Mouse (Mus musculus) thymus, adult 2 months (tissue): Measurements from ENCODE around the gene Ffar2. TPM values are rescaled to one million over a fixed set of nuclear protein-coding genes. Genes with fewer than 3 reads are reported as not detected.

ENCODE experiments used
- DNase-seq: peaks from one replicate; pipeline ENCODE4 v3.0.0; 2021
- H3K27ac ChIP-seq: fragments of 200-500 bp; 2 replicates; pipeline ENCODE4 v1.5.1; 2012; ENCODE audit warnings: low read length, control low read depth; ENCODE audit not compliant: control insufficient read depth, insufficient read depth
- H3K27me3 ChIP-seq: fragments of 200-500 bp; 2 replicates; pipeline ENCODE4 v1.6.1; 2012; ENCODE audit warnings: mild to moderate bottlenecking, low read length, moderate library complexity, mixed read lengths; ENCODE audit not compliant: control insufficient read depth, insufficient read depth
- H3K36me3 ChIP-seq: fragments of 200-500 bp; 2 replicates; pipeline ENCODE4 v1.6.1; 2012; ENCODE audit warnings: mild to moderate bottlenecking, low read length, moderate library complexity; ENCODE audit not compliant: control insufficient read depth, insufficient read depth
- H3K4me1 ChIP-seq: fragments of 200-500 bp; replicated peaks from 2 replicates; pipeline ENCODE4 v1.6.1; 2012; ENCODE audit warnings: low read length; ENCODE audit not compliant: control insufficient read depth, insufficient read depth
- H3K4me3 ChIP-seq: fragments of 200-500 bp; 2 replicates; pipeline ENCODE4 v1.5.1; 2012; ENCODE audit warnings: mild to moderate bottlenecking, low read length, control low read depth, moderate library complexity; ENCODE audit not compliant: control insufficient read depth, insufficient read depth
- CTCF ChIP-seq: fragments of 200-500 bp; IDR thresholded peaks from 2 replicates; pipeline ENCODE4 v1.5.1; 2012; ENCODE audit warnings: mild to moderate bottlenecking, control low read depth, low read length, moderate library complexity, borderline replicate concordance; ENCODE audit not compliant: control insufficient read depth, poor library complexity, insufficient read depth; ENCODE audit errors: extremely low read depth
- POLR2A ChIP-seq: fragments of 200-500 bp; IDR thresholded peaks from 2 replicates; pipeline ENCODE4 v1.6.1; 2012; ENCODE audit warnings: mild to moderate bottlenecking, low read length, control low read depth, moderate library complexity; ENCODE audit not compliant: control insufficient read depth, poor library complexity, insufficient read depth; ENCODE audit errors: extremely low read depth
- WGBS: fragments of 180-500 bp; shearing (Covaris S2); methylation state at CpG from one replicate; pipeline ENCODE4 v1.1.7; 2018; 5-methylcytosine and 5-hydroxymethylcytosine counted together
- polyA plus RNA-seq: library from polyadenylated mRNA; depleted of rRNA; stranded (reverse); fragments of >200 nt; gene quantifications from 2 replicates; pipeline ENCODE4 v1.2.3, GENCODE M21; 2012; rRNA removed

Gene Ffar2
- polyA plus RNA-seq = 3.2 and 3.5 TPM in 2 replicates

DNA sequence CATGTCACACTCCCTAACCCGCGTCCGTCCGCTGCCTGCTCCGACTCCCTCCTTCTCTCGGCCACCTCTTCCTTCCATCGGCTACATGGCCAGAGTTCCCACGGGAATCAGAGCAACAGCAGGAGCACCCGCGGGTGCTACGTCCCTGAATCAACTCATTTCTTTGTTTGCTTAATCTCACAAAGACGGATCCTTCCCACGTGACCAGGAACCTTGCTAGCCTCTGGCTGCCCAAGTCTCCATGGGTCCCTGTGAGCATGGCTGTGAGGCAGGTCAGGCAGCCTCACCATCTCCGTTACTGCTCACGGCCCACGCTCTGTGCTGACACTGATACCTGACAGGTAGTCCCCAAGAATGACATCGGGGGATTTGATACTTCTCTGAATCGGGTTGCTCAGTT lies at the start of gene Ffar2:
TSS of gene Ffar2 (minus strand) at position 101 of the 400 bp plus-strand sequence.
- 98% methylated on average over 18 of the region's 18 CpGs for WGBS
- TF ChIP-seq CTCF (no peak), POLR2A (no peak)
- H3K27me3 ChIP-seq = no peaks in the 10 kb centered on the region

DNA sequence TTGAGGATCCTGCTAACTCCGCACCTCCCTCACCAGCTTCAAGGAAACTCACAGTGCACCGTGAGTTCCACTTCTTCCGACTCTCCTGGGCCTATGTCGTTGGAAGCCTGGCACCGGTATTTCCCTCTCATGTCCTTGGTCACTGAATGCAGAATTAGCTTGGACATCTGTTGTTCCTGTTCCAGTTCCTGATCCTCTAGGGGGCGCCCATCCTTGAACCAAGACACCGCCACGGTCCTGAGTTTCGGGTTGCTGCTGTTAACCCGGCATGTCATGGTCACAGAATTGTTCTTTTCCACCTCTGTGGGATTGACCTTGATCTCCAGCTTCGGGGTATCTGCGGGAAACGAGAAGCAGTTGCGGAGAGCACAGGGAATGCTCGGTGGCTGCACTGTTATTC lies 49.5 kb upstream of the Ffar2 start:
- no peaks in the 10 kb centered on the region for H3K36me3 ChIP-seq
- H3K27ac ChIP-seq = no peak overlapping the region
- DNase-seq = peak; percentile 58
- H3K4me1 ChIP-seq = peaks cover 3% of the 10 kb centered on the region; the same call in 1 of the 2 replicates
- no peak overlapping the region for H3K4me3 ChIP-seq
- H3K27me3 ChIP-seq = no peaks in the 10 kb centered on the region
- TF ChIP-seq POLR2A = no peak
- TF ChIP-seq CTCF = peak; percentile 60; the same call in 1 of the 2 replicates
- 18% methylated on average over 15 of the region's 15 CpGs for WGBS

More for the DNA sequence above, at the start of gene Ffar2:
- no peaks in the 10 kb centered on the region for H3K36me3 ChIP-seq
- H3K4me1 ChIP-seq = peaks cover 17% of the 10 kb centered on the region
- no peak for DNase-seq
- H3K27ac ChIP-seq = no peak within 1 kb of the TSS
- H3K4me3 ChIP-seq = no peak within 1 kb of the TSS

DNA sequence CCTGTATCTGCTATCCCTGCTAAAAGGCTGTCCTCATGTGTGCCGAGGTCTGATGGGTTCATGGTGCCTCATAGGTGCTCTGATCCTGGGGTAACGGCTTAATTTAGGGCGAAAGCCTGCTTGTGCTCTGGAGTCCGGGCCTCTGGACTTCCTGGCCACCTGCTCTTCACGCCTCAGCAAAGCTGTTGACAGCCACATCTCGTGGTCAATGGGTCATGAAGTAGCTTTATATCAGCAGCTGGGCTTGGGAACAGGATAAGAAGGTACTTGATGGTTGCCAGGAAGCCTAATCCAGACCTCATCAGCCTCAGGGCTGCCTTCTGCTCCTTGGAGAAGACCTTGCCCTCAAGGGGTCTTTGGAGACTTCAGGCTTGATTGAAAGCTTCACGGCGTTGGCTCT lies 39.8 kb upstream of the Ffar2 start:
- Histone ChIP-seq H3K4me3 (no peak overlapping the region), H3K36me3 (no peaks in the 10 kb centered on the region), H3K27ac (no peak overlapping the region), H3K4me1 (no peaks in the 10 kb centered on the region), H3K27me3 (no peaks in the 10 kb centered on the region)
- 64% methylated on average over 8 of the region's 8 CpGs for WGBS
- no peak for DNase-seq
- no peak for TF ChIP-seq POLR2A
- no peak for TF ChIP-seq CTCF

DNA sequence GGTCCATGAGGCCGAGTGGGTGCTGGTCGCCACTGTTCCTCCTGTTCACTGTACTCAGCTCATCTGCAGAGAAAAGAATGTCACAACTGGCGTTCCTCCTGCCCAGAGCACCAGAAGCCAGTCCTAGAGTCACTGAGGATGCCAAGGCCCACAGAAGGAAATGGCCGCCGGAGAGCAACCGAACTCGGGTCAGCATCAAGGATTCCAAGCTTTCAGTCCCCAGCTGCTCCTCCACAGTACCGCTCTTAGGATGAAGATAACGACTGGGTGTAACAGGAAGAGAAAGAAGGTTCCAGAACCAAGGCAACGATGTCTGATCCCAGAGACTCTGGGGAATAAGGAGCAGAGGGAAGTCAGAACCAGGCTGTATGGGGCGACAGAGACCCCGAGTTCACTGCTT lies 37.9 kb upstream of the Ffar2 start, which contains the start of gene Ffar1:
TSS of gene Ffar1 (minus strand) at position 101 of the 400 bp plus-strand sequence.
- no peak within 1 kb of the TSS for H3K4me3 ChIP-seq
- 92% methylated on average over 12 of the region's 12 CpGs for WGBS
- no peak for DNase-seq
- TF ChIP-seq CTCF = no peak
- TF ChIP-seq POLR2A = no peak
- H3K27ac ChIP-seq = no peak within 1 kb of the TSS
- H3K36me3 ChIP-seq = no peaks in the 10 kb centered on the region
- H3K27me3 ChIP-seq = no peaks in the 10 kb centered on the region
- no peaks in the 10 kb centered on the region for H3K4me1 ChIP-seq

DNA sequence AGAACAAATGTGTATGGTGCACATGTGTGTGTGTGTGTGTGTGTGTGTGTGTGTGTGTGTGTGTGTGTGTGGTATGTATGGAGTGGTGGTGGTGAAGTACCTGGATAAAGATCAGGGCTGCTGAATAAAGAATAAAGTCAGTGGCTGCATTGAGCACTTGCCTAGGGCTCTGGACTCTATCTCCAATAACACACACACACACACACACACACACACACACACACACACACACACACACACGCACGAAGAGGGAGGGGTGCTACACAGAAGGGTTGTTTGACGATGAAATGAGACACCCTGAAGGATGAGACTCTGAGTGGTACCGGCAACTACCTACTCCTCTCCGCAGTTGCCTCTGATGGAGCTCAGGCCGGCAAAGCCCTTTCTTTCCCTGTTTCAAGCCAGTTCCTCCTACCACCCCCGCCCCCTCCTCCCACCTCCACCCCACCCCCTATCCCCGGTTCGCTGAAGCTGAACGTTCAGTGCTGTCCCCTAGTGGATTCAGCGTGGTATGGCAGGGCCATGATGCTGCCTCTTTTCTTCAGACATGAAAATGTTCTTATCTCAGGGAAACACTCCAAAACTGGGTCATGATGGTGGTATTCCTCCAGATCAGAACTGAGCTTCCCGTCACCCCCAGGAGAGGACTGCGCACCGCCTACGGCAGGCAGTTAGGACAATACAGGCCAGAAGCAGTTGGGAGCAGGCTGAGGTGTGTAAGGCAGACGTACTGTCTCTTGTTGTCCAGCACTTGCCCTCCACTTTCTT lies 36.2 kb upstream of the Ffar2 start:
- H3K4me3 ChIP-seq = no peak overlapping the region
- H3K4me1 ChIP-seq = no peaks in the 10 kb centered on the region

DNA sequence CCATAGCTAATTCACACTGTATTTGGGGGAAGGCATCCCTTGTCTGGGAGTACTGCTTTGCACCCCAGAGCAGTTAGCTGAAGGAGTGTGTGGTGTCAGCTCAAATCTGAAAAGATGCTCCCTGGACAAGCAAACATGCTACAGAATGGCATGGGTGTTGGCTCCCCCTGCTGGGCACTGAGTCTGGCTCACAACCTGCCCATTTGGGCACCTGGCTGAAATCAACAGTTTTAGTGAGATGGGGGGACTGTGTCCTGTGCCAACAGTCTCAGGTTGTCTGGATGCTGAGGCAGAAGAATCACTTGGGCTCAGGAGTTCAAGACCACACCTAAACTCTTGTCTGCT lies 35.7 kb upstream of the Ffar2 start:
- H3K27ac ChIP-seq = no peak overlapping the region
- H3K4me3 ChIP-seq = no peak overlapping the region
- TF ChIP-seq POLR2A (no peak), CTCF (peak; percentile 73; the same call in 1 of the 2 replicates)
- peak; percentile 65 for DNase-seq
- H3K36me3 ChIP-seq = no peaks in the 10 kb centered on the region
- H3K27me3 ChIP-seq = no peaks in the 10 kb centered on the region
- H3K4me1 ChIP-seq = no peaks in the 10 kb centered on the region

More for the DNA sequence above, 36.2 kb upstream of the Ffar2 start:
- TF ChIP-seq POLR2A (no peak), CTCF (peak; percentile 29; the same call in 1 of the 2 replicates)
- H3K27ac ChIP-seq = no peak overlapping the region
- H3K27me3 ChIP-seq = no peaks in the 10 kb centered on the region
- WGBS = 8% methylated on average over 16 of the region's 16 CpGs
- DNase-seq = peak; percentile 45
- H3K36me3 ChIP-seq = no peaks in the 10 kb centered on the region

DNA sequence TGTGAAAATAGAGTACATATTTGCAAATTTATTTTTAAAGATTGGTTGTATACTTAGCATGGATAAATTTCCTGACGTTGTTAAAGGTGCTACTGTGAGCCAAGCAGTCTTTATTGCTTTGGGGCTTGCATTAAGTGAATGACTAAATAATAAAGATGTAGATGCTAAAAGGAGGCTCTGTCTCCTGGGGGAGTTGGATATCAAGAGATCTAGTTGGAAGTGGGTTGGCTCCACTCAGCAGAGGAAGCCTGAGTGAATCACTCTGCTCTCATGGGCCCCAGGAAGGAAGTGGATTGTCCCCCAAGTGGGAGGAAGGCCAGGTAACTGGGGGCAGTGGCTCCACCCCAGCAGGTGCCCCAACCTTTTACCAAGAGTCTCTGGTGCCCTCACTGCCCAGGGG lies 34.2 kb upstream of the Ffar2 start:
- 53% methylated on average over 1 of the region's 1 CpGs for WGBS
- Histone ChIP-seq H3K36me3 (no peaks in the 10 kb centered on the region), H3K27me3 (no peaks in the 10 kb centered on the region), H3K4me3 (no peak overlapping the region), H3K4me1 (no peaks in the 10 kb centered on the region), H3K27ac (no peak overlapping the region)
- DNase-seq = no peak
- TF ChIP-seq POLR2A = no peak
- TF ChIP-seq CTCF = no peak
